Mouse (Mus musculus) regulatory T cell (primary cell): ENCODE results near the gene Rab3gap2.

Experiments used
- in situ Hi-C: fragments of 300-600 bp; cut with MboI, MseI; formaldehyde crosslinking; loops from one replicate; pipeline ENCODE4 v1.15.1; 2025; ENCODE audit warnings: high pct_unique_total_duplicates

The Rab3gap2 gene

DNA sequence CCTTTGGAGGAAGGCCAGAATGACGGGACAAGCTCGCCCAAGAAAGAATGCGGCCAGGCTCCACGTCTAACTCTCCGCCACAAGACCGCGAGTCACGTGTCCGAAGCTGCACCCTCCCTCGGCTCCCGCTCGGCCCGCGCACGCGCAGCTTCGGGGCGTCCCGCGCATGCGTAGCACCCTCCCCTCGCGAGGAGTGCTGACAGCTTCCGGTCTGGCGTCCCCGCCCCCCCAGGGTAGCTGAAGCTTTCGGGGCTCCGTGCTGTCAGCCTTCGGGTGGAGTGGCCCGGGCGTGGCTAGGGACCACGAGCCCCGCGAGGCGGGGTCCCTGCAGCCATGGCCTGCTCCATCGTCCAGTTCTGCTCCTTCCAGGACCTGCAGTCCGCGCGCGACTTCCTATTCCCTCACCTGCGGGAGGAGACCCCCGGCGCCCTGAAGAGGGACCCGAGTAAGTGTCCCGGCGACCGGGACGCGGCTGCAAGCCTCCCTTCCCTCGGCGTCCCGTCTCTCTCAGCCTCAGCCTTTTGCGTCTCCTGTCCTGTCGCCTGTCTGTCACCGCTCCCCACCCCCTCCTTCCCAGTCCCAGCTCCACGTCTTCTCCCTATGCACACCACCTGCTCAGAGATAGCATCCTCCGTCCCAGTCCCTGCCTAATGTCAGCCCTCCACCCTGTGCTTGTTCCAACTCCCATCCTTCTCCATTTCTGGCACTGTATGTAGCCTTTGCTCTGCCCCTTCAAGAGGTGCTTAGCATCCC lies at the start of gene Rab3gap2:
Gene Rab3gap2, plus strand, starts transcription at position 209 of the 753 bp plus-strand sequence.
- in situ Hi-C loops, result loop anchor here (10.0 to 25.0 kb wide), 2 partner anchors 121 to 2008 kb away; partner anchors contain the start of genes Gpatch2, Iars2 and Spata17

DNA sequence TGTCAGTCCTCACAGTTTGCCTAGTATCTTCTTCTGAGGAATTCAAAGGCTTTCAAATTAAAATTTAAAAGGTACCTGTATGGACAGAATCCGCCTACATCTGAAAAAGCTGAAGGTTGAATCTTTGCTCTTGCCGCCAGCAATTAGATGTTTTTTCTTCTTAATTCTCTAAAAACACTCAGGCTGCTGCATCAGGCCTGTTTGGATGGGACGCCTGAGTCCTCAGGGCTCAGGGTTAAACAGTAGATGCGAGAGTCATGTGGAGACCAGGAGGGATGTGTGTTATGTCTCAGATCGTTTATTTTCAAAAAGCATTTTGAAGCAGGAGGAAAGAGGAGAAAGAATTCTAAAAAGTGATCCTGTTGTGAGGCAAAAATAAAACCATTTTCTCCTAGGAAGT lies 30.3 kb upstream of the Rab3gap2 start:
- in situ Hi-C loops, result no loop called here

DNA sequence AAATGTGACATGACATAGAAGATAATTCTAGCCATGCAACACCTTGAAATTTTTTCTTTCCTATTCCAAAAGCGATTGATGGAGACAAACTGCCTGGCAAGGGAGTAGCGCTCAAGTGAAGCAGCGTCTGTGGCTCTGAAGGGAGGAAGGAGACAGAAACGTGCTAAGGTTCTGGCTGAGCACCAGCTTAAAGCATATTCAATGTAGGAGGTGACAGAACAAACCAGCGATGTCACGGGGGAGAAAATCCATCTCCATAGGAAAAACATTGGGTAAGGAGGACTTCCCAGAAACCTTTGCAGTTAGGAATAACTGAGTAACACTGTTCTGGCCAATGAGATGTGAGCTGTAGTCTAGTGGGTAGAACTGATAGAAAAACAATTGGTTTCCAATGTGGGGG lies 26.1 kb upstream of the Rab3gap2 start:
- in situ Hi-C loops, result no loop called here

DNA sequence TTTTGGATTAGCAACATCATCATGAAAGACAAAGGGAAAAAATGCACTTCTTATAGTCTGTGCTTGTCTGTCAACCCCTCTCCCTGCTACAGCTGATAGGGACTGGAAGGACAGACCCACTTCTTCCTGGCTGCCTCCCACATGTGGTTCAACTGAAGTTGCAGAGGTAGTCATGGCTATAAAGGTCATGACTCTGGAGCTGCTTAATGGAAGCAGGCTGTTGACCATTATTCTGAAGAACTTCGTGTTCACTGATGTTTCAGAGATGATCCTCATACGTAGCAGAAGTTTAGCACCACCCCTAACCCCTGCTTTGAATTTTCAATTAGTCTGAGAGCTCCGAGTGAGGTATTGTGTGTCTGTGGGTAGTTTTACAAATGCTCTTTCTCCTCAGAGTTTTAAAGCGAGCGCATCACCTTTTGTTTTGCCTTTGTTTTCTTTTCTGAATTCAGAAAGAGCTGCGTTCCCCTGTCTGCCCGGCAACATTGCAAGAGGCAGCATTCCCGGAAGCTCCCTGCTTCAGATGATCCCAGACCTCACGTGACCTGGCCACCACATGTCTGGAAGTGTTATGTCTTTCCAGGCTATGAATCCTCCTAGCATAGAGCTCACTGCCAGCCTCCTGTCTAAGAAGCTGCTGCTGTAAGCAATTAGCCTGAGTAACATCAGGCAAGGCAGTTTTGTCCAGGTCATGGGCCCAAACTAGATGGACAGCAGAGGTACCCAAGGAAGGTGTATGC lies 20.2 kb upstream of the Rab3gap2 start:
- in situ Hi-C loops, result no loop called here

DNA sequence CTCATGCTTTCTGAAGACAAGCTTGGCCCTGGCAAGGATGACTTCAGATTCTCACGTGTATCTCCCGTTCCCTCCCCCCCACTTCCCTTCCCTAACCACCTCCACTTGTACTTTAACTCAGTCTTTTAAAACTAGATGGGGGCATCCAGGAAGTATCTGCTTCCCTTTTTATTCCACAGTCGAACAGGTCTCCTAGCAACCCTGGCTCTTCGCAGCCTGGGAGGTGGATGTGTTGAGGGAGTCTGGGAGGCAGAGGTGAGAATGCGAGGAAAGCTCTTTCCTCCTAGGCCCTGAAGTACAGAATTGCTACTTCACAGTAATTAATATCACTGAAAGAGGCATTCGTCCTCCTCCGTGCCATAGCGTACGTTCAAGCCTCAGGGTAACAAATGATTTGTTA lies 18.4 kb upstream of the Rab3gap2 start:
- in situ Hi-C loops, result no loop called here

DNA sequence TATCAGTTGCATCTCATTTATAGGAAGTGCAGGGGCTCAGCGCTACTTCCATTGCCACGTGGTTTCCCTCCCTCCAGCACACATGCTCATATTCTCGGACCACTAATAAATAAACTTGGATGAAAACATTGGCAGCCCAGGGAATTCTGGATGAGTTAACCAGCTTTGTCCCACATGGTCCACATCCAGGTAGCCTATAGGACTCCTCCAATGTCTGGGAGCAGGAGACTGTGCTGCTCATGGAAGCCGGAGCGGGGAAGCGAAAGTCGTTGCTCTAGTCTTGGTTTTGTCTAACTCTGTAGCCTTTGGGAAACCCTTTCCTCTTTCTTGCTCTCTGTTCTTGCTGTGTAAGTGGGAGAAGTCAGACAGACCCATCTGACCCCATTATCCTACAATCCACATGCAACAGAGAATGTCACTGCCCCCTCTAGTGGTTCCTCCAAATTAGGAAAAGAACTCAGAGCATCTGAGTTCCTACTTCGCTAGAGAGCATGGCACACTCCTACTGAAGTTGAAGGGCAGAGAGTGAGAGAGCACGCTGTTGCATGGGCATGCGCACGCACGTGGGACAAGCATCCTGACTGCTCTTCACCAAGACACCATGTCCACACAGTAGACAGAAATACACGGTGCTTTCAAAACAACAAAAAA lies 16.7 kb upstream of the Rab3gap2 start:
- in situ Hi-C loops, result no loop called here

DNA sequence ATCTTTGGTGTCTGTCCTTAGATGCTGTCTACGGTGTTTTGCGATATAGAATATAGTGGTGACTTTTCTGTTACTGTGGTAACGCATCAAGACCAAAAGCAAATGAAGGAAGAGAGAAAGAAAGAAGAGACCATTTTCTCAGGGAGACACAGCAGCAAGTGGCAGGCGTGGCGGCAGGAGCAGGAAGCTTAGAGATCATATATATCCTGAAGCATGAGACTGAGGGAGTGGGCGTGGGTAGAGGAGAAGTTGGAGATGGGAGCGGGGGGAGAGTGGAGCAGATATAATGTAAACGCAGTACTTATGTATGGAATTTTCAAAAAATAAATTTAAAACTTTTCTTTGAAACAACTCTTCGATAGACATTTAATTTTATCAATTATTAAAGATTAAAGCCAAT lies 14.0 kb upstream of the Rab3gap2 start:
- in situ Hi-C loops, result loop anchor here (10.0 kb wide), 1 partner anchor 335 kb away; no protein-coding TSS in a partner anchor

DNA sequence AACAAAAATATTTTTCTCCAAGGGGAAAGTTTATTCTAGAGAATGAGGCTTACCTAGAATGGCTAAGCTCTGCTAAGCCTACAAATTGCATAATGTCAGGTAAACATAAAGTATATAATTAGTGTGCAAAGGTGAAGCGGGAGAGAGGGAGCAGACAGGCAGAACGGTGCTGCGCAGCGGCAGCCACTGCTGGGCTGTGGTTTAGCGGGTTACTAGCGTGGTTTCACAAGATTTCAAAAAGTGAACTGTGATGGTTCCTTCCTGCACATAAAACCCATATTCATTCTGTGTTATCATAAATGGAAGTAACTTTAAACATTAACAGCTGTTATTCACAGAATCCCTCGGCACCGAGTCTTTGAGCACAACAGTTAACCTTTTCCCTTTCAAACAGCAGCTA lies 11.8 kb upstream of the Rab3gap2 start:
- in situ Hi-C loops, result loop anchor here (10.0 kb wide), 1 partner anchor 337 kb away; no protein-coding TSS in a partner anchor

DNA sequence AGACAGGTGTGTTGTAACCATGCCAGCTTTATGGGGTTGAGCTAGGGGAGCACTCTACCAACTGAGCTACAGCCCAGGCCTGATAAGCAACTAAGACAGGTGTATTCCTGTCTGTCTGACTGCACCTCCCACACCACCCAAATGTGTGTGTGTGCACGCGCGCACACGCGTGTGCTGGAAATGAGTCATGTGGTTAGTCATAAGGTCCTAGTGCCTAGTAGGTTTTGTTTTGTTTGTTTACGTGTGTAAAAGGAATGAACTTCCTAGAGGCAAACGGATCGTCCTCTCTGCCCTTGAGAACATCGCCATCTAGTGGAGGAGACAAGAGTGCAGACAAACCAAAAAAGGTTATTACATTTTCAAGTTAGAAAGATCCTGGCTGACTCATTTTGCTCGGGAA lies 10.4 kb upstream of the Rab3gap2 start:
- in situ Hi-C loops, result loop anchor here (10.0 kb wide), 1 partner anchor 339 kb away; no protein-coding TSS in a partner anchor

DNA sequence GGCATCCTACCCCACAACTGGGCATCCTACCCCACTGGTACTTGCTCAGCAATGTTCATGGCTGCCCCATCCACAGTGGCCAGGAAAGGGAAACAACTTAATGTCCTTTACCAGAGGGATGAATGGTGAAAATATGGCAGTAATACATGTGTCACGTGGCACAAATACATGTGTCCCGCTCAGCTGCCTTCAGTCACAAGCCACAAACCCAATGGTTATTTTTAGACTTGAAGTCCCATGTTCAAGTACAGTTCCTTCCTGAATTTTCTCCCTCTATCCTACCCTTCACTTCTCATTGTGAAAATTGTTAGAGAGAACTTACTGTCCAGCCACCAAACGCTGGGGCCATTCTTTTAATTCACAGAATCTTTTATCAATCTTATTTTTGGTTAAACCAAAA lies 7.6 kb upstream of the Rab3gap2 start:
- in situ Hi-C loops, result loop anchor here (10.0 kb wide), 1 partner anchor 342 kb away; no protein-coding TSS in a partner anchor

DNA sequence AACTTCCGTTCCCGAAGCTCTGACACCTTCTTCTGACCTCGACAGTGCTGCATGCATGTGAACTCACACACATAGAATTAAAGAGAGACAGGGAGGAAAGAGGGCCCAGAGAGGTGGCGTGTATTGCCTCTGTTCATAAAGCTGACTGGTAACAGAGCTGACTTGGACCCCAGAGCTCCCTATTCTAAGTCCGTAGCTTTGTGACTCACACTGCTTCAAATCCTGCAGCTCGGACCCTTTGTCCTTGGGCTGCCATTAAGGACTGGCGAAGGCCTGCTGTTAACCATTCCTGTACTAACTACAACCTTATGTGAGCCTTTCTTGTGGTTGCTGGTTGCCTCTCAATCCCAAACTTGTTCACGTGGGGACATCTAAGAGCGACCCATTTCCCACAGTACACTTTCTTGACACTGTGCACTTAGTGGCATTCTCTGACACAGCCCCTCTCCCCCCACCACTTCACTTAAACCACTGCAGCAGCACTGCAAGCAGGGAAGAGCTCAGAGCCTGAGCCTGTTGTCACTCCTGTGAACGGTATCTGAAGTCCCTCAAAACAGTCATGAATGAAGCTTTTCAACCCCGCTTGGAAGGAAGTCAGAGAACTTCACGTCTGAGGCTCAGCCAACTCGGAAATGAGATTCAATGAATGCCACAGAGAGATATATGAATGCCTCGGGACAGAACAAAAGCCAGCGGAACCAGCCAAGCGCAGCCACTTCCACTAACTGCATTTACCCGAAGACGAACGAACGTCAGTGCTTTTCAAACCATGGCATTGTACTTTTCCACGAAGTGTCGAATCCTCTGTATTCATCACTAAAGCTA lies 3.1 kb upstream of the Rab3gap2 start:
- in situ Hi-C loops, result loop anchor here (10.0 to 25.0 kb wide), 2 partner anchors 124 to 2012 kb away; partner anchors contain the start of genes Gpatch2, Iars2 and Spata17

DNA sequence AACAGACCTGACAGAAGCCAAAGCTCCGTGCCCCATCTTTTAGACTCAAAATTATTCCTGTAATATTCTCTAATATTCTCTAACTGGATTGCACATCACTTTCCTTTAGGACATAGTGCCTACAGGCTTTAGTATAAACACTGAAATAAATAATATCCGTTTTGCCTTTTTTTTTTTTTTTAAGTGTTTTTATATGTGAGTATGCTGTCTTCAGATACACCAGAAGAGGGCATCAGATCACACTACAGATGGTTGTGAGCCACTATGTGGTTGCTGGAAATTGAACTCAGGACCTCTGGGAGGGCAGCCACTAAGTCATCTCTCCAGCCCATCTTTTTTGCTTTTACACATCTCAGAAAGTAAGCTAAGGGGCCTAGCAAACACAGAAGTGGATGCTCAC lies 1.9 kb upstream of the Rab3gap2 start:
- in situ Hi-C loops, result loop anchor here (10.0 to 25.0 kb wide), 2 partner anchors 123 to 2010 kb away; partner anchors contain the start of genes Gpatch2, Iars2 and Spata17

DNA sequence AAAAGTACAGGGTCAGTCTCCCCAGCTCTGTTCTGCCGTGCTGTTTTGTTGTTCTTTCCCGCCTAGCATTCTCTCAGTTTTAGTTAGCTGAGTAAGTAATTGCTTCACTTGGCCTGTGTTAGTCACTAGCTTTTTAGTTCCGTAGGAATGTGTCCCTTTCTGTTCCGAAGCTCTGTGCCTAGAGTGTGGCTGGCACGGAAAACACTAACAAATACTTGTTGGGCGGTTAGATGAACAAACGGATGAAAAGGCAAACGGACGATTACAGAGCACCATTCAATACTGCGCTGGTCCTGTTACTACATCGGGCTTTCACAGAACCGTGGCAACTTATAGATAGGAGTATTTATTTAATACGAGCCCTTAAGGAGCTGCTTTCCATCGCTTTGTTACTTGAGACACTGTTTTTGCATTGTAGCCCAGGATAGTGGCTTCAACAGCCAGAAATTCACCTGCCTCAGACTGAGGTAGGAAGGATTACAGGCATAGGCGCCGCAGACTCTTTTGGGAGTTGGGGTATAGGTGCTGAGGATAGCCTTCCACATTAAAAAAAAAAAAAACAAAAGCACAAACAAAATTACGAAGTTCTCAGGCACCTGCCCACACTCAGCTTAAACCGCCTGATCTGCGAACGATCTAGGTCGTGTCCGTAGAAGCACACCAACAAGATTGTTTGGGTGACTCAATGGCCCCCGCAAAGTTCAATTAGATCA lies 565 bp upstream of the Rab3gap2 start:
- in situ Hi-C loops, result loop anchor here (10.0 to 25.0 kb wide), 2 partner anchors 121 to 2009 kb away; partner anchors contain the start of genes Gpatch2, Iars2 and Spata17

DNA sequence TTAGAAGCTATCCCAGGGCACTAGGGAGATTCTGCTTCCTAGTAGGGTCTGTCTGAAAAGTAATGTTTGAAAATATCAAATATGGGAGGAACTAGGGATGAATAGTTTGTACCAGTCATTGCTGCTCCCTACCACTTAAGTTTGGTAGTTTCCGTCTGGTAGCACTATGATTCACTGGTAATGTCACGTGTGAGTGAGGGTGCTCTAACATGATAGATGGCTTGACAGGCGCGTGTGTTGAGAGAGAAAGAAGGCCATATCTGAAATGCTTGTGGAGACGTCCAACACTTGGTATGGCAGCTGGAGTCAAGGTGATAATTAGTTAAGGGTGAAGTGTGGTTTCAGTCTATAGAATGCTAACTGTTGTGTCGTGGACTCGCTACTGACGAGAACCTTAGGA lies 1.2 kb downstream of the Rab3gap2 start:
- in situ Hi-C loops, result loop anchor here (10.0 to 25.0 kb wide), 2 partner anchors 120 to 2007 kb away; partner anchors contain the start of genes Gpatch2, Iars2 and Spata17

DNA sequence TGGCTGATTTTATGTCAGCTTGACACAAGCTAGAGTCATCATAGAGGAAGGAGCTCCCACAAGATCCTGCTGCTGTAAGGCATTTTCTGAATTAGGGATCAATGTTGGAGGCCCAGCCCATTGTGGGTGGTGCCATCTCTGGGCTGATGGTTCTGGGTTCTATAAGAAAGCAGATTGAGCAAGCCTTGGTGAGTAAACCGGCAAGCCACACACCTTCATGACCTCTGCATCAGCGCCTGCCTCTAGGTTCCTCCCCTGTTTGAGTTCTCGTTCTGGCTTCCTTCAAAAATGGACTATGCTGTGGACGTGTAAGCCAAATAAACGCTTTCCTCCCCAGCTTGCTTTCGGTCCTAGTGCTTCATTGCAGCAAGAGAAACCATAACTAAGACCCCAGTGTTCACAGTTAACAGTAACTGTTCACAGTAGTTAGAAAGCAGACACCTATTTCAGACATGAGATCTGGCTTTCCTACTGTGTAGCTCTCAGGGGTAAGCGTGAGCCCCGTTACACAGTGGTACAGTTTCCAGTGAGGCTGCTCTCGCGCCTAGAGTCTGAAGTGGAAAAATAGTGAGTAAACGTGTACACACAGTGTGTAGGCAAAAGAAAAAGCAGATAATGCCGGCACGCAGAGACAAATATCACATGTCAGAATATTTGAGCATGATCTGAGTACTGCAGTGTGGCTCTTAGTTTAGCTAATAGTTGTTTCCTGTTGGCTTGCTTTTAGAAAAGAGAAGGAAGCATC lies 4.1 kb downstream of the Rab3gap2 start:
- in situ Hi-C loops, result loop anchor here (10.0 to 25.0 kb wide), 2 partner anchors 117 to 2004 kb away; partner anchors contain the start of genes Gpatch2, Iars2 and Spata17

DNA sequence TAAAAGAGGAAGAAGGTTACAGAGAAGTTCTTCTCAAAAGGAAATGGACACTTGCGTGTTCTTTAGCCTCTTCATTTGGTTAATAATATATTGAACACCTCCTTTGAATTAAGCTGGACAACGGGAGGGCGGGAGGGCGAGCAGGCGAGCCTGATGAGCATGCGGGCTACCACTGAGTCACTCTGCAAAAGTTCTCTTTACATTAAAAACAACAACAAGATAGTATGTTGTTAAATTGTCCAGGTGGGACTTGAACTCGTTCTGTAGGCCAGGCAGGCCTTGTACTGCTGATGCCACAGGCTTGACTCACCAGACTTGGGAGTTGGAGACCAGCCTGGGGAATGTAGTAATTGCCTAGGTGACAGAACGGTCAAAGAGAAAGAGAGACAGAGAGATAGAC lies 4.8 kb downstream of the Rab3gap2 start:
- in situ Hi-C loops, result loop anchor here (10.0 to 25.0 kb wide), 2 partner anchors 116 to 2004 kb away; partner anchors contain the start of genes Gpatch2, Iars2 and Spata17

DNA sequence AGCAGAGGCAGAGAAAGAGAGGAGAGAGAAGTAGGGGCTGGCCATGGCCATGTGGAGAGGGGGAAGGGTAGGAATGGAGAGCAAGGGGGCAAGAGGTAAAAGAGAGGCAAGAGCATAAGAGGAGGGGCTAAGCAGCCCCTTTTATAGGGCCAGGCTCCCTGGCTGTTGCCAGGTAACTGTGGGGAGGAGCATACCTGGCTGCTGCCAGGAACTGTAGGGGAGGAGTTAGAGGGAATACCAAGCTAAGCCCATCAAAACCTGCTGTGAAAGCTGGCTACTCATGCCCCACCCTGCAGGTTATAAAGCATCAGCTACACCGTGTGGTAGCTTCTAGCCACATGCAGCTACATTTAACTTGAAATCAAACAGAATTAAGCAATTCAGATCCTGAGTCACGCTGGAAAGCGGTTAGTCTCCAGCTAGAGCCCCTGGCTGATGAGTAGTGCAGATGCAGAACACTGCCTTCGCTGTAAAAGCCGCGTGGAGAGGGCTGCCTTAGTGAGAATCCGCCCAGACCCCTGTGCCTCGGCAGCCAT lies 5.8 kb downstream of the Rab3gap2 start:
- in situ Hi-C loops, result loop anchor here (10.0 to 25.0 kb wide), 2 partner anchors 115 to 2003 kb away; partner anchors contain the start of genes Gpatch2, Iars2 and Spata17

DNA sequence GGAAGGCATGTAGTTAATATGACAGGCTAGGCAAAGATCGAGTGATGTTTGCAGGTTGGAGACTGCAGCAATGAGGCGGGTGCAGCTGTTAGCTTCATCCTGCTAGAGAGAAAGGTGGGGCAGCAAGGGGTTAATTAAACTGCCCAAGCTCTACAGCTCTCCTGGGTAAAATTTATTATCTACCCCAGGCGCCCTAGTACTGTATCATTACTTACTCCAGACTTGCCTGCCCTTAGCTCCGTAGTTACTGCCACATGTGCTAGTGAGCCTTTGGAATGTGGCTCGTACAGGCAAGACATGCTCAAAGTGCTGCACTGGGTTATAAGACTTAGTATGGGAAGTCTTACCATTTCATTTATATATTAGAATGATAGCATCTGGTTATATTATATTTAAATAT lies 12.4 kb downstream of the Rab3gap2 start:
- in situ Hi-C loops, result loop anchor here (25.0 kb wide), 1 partner anchor 1996 kb away; the partner anchor contains the start of genes Gpatch2 and Spata17

DNA sequence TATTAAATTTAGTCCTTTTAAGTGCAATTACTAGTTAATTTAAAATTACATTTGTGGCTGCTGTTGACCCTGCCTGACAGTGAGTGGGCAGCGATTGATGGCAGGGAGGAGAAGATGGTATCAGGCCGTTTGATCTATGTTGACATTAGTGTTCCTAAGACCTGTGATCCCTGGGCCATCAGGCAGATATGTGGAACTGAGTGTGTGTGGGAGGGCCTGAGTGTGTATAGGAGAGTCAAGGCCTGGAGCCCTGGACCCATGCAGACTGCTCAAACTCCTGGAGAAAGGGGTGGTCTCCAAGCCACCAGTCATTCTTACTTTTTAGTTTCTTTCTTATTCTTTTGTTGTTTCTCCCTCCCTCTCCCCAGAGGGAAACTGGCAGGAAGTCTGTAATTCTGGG lies 12.8 kb downstream of the Rab3gap2 start:
- in situ Hi-C loops, result loop anchor here (25.0 kb wide), 1 partner anchor 1996 kb away; the partner anchor contains the start of genes Gpatch2 and Spata17
